Mouse (Mus musculus): Measurements from ENCODE around the gene Tmem151a.

- no peak for TF ChIP-seq ZNF384 (IDR thresholded peaks at IDR 0.05; ENCODE audit: low read depth, low read length)
- TF ChIP-seq POLR2A (IDR thresholded peaks at IDR 0.05; ENCODE audit: low read depth, low read length) = no peak
- TF ChIP-seq MXI1 (IDR thresholded peaks at IDR 0.05; ENCODE audit: low read depth, low read length) = no peak
- TF ChIP-seq CTCF (conservative IDR thresholded peaks at IDR 0.05 in 1 of 2, IDR thresholded peaks at IDR 0.05 in 1 of 2; ENCODE audit: low read depth in 2 of 2, low read length in 2 of 2) = no peak
- TF ChIP-seq RCOR1 (conservative IDR thresholded peaks at IDR 0.05; ENCODE audit: low read depth, low read length) = no peak
- TF ChIP-seq MEF2A (IDR thresholded peaks at IDR 0.05; ENCODE audit: borderline replicate concordance, low read depth, low read length) = no peak
- TF ChIP-seq BHLHE40 (IDR thresholded peaks at IDR 0.05; ENCODE audit: low read depth, low read length) = no peak
- no peak for TF ChIP-seq ELF1 (IDR thresholded peaks at IDR 0.05; ENCODE audit: low read depth, low read length)
- TF ChIP-seq EP300 (IDR thresholded peaks at IDR 0.05; ENCODE audit: low read length) = no peak
- no peak for TF ChIP-seq ZMIZ1 (IDR thresholded peaks at IDR 0.05; ENCODE audit: low read depth, low read length)
- TF ChIP-seq CHD2 (IDR thresholded peaks at IDR 0.05; ENCODE audit: low read length) = no peak
- no peak for TF ChIP-seq JUND (conservative IDR thresholded peaks at IDR 0.05; ENCODE audit: low read depth, low read length)
Measured at GRCm38 (mm10) chr19:5048138-5049056, 36.9 kb downstream of the Tmem151a start.
